Mouse (Mus musculus): ENCODE data around the gene Nrg3.

- TF ChIP-seq E2F4 (IDR thresholded peaks at IDR 0.05; ENCODE audit: insufficient read depth) (no peak), POLR2A (IDR thresholded peaks at IDR 0.05; ENCODE audit: insufficient read length, low read depth) (no peak), CEBPB (IDR thresholded peaks at IDR 0.05; ENCODE audit: insufficient read depth, poor library complexity, severe bottlenecking) (no peak), MAX (IDR thresholded peaks at IDR 0.05; ENCODE audit: low read depth) (no peak), REST (IDR thresholded peaks at IDR 0.05; ENCODE audit: insufficient read depth, insufficient read length) (no peak)
These were observed 1038.9 kb downstream of the Nrg3 start for GRCm38 (mm10) chr14:38433793-38434589.

Data from myocyte (in vitro differentiated cells).